Mouse (Mus musculus) forelimb bud, embryonic 11.5 days (tissue): ENCODE data around the gene Tfr2.

Experiments
- DNase-seq: peaks from one replicate; pipeline ENCODE4 v3.0.0-alpha.2; 2012; ENCODE audit warnings: low read depth, low spot score

Tfr2 gene

GRCm38 (mm10) chr5:137569665-137570064 is at the start of gene Tfr2:
Gene Tfr2, plus strand, starts transcription at chr5:137569840.
- no peak for DNase-seq

GRCm38 (mm10) chr5:137521861-137522260 is 47.8 kb upstream of the Tfr2 start:
- DNase-seq = no peak

GRCm38 (mm10) chr5:137522711-137523110 is 46.9 kb upstream of the Tfr2 start:
- DNase-seq = no peak

GRCm38 (mm10) chr5:137523396-137524250 is 46.0 kb upstream of the Tfr2 start:
- DNase-seq = no peak

GRCm38 (mm10) chr5:137524251-137524515 is 45.5 kb upstream of the Tfr2 start:
- no peak for DNase-seq

- no peak for DNase-seq
Measured at GRCm38 (mm10) chr5:137524671-137525070, 45.0 kb upstream of the Tfr2 start.

- DNase-seq = no peak
Measured at GRCm38 (mm10) chr5:137525511-137525910, 44.1 kb upstream of the Tfr2 start.

GRCm38 (mm10) chr5:137526192-137526936 is 43.3 kb upstream of the Tfr2 start:
- DNase-seq = no peak

GRCm38 (mm10) chr5:137527413-137527812 is 42.2 kb upstream of the Tfr2 start:
- no peak for DNase-seq

GRCm38 (mm10) chr5:137528247-137528968 is 41.2 kb upstream of the Tfr2 start:
- no peak for DNase-seq

- DNase-seq = no peak
Measured at GRCm38 (mm10) chr5:137529221-137529995, 40.2 kb upstream of the Tfr2 start.

GRCm38 (mm10) chr5:137530075-137530474 is 39.6 kb upstream of the Tfr2 start:
- no peak for DNase-seq

GRCm38 (mm10) chr5:137530588-137531413 is 38.8 kb upstream of the Tfr2 start:
- DNase-seq = peak; percentile 77

- DNase-seq = no peak
Measured at GRCm38 (mm10) chr5:137531414-137532130, 38.1 kb upstream of the Tfr2 start.

GRCm38 (mm10) chr5:137532131-137532807 is 37.4 kb upstream of the Tfr2 start:
- no peak for DNase-seq

- no peak for DNase-seq
Measured at GRCm38 (mm10) chr5:137532808-137533116, 36.9 kb upstream of the Tfr2 start.

GRCm38 (mm10) chr5:137533117-137533827 is 36.4 kb upstream of the Tfr2 start, which contains the start of the genes Epo and Gnb2:
Gene Epo, minus strand, starts transcription at chr5:137533242.
Gene Gnb2, minus strand, starts transcription at chr5:137533510.
- DNase-seq = peak; percentile 98

- no peak for DNase-seq
Measured at GRCm38 (mm10) chr5:137534762-137535161, 34.9 kb upstream of the Tfr2 start.

- no peak for DNase-seq
Measured at GRCm38 (mm10) chr5:137535318-137535717, 34.3 kb upstream of the Tfr2 start.
